Mouse (Mus musculus): Measurements from ENCODE around the gene Smurf1.
A peak's percentile ranks its signal among the peaks of the same experiment; 100 is the strongest.

Smurf1 gene

GRCm38 (mm10) chr5:144958271-144958670 lies 7.4 kb downstream of the Smurf1 start:
- no peak for DNase-seq (ENCODE audit: low read depth, low spot score)

DNA sequence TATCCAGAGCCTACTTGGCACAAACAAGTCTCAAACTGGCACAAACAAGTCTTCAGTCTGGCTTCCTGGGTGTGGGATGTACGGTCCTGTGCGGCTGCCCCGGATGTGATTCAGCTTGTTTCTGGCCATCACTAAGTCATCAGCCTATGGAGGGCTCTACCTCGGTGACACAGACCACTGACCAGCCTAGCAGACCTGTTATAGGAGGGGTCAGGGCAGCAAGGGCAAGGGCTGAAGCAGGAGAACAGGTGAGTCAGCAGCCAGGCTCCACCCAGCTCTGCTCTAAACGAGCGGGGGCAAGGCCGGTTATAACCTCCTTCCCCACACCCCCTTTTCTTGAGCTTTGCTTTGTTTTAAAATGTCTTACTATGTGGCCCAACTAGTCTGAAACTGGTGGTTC lies 11.2 kb downstream of the Smurf1 start:
- DNase-seq (ENCODE audit: low read depth, low spot score) = no peak

DNA sequence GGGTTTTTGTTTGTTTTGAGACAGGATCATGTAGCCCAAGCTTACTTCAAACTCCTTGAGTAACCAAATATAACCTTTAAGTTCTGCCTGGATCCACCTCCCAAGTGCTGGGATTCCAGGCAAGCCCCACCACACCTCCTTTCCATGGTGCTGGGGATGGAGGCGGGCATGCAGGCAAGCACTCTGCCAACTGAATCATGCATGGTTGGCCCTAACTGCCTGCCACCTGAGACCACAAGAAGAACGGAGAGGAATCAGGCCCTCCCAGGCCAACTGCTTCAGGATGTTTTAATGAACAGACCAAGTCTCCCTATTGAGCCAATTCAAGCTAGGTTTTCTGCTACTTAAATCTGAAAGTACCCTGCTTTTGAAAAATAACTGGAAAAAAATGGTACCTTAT lies 13.1 kb downstream of the Smurf1 start:
- no peak for DNase-seq (ENCODE audit: low read depth, low spot score)

- no peak for DNase-seq (ENCODE audit: low read depth, low spot score)
These were observed 15.1 kb downstream of the Smurf1 start for GRCm38 (mm10) chr5:144950428-144951051.

DNA sequence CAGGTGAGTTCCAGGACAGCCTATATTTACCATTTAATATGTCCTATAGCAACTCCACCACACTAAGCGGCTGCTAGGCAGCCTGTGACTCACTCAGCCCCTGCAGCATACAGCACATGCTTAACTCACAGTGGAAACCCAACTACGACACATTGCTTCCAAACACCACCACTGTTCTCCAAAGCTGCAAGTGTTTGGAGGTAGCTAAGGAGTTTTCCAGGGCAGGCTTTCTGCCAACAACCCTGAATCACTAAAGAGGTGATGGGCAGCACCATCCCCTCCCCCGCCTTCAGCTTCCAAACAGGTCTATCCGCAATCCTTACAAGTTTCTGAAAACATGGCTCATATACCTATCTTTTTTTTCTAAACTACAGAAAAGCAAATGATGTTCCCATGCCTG lies 15.8 kb downstream of the Smurf1 start:
- no peak for DNase-seq (ENCODE audit: low read depth, low spot score)

DNA sequence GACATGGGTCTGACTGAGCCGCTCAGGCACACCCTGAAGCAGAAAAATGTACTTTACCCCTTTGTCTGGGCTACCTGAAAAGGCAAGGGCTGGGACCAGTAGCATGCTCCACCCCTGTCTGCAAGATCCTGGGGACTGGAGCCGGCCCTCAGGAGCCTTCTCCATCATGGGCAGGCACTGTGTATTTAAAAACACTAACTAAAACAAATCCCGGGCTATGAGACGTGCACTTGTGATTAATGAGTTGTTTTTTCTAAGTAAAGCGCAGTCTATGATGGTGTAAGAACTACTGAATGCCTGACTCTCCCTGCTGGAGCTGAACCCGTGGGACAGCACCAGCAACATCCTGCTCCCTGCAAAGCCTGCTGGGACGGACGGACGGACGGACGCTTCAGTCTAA lies 17.2 kb downstream of the Smurf1 start:
- no peak for DNase-seq (ENCODE audit: low read depth, low spot score)

DNA sequence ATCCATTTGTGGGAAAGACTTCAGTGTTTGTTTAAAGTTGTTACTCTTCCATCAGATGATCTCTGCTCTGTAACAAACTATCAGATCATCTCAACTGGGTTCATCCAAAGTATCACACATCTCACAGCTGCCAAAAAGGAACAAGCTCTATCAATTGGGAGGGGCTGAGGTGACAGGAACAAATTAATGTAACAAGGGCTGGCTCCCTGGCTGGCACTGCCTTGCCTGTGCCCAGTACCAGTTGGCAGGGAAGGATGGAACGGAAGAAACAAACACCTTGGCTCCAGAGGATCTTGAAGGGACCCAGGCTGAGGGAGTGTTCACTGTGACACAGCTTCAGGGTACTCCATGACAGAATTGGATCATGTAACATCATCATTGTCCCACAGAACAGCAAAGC lies 17.6 kb downstream of the Smurf1 start:
- no peak for DNase-seq (ENCODE audit: low read depth, low spot score)

DNA sequence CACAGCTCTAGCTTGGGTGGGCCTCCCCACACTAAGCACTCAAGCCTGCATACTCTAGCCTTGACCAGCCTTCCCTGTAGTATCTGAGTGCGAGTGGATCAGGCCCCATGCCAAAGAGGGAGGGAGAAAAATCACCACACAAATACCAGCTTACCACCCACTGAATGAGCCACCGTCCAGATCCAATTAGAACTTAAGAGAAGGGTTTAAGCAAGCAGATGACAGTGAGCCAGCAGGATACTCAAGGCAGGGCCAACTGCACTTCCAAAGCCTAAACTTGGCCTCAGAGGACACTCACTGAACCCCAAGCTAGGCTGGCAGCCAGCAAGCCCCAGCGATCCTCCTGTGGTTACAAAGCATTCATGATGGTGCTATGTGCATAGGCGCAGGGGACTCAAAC lies 19.6 kb downstream of the Smurf1 start:
- no peak for DNase-seq (ENCODE audit: low read depth, low spot score)

DNA sequence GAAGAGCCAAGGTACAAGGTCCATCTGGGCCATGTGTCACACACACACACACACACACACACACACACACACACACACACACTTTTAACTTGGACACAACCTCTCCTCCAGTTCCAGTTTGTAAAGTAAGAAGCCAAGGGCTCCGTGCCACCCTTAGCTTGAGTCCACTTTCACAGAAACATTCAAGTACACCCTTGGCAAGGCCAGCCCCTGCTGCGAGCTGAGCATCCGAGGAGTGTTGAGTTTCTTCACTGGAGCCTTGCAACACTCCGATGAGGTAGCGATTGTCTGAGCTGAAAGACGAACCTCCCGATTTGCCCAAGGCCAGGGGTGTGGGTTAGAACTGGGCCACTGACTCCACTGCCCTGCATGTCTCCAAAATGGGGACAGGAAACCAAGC lies 20.7 kb downstream of the Smurf1 start:
- DNase-seq (ENCODE audit: low read depth, low spot score) = no peak

- no peak for DNase-seq (ENCODE audit: low read depth, low spot score)
These were observed 21.3 kb downstream of the Smurf1 start for GRCm38 (mm10) chr5:144944370-144944769.

DNA sequence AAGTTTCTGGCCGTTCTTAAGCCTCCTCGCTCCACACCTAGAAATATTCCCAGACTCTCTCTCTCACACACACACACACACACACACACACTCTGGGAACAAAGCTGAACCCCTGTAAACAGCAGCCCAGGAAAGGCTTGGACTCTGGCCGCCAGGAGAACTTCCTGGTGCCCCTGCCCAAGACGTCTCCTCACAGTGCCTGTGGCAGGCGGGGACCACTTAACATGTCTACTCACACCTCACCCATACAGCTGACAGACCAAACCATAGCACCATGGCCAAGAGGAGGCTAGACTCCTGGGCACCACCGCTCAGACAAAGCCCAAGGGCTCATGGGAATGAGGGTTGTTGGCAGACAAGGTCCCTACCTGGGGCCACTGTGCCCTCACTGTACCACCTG lies 22.3 kb downstream of the Smurf1 start:
- DNase-seq (ENCODE audit: low read depth, low spot score) = no peak

- DNase-seq (ENCODE audit: low read depth, low spot score) = no peak
These were observed 23.2 kb downstream of the Smurf1 start for GRCm38 (mm10) chr5:144942431-144942830.

GRCm38 (mm10) chr5:144940904-144941303 lies 24.7 kb downstream of the Smurf1 start:
- no peak for DNase-seq (ENCODE audit: low read depth, low spot score)

- DNase-seq (ENCODE audit: low read depth, low spot score) = peak; percentile 56
These were observed 28.3 kb downstream of the Smurf1 start for GRCm38 (mm10) chr5:144937304-144937703.

DNA sequence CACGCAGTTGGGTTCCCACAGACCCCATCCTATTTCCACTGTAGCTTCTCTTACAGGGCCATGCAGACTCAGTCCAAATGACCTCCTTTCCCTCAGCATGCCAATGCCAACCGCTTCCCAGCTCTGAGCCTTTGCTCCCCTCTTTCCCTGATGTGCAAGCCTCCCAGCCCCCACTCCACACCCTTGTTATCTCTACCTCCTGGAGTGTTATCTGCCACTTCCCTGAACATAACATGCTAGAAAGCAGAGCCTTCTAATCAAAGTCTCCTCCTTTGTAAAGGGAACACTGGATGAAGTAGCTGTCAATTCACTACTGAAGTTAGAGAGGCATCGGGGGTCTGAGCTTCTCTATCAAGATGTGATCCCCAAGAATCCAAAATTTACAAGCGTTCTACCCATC lies 32.2 kb downstream of the Smurf1 start:
- no peak for DNase-seq (ENCODE audit: low read depth, low spot score)

- DNase-seq (ENCODE audit: low read depth, low spot score) = no peak
These were observed 33.8 kb downstream of the Smurf1 start for GRCm38 (mm10) chr5:144931841-144932240.

DNA sequence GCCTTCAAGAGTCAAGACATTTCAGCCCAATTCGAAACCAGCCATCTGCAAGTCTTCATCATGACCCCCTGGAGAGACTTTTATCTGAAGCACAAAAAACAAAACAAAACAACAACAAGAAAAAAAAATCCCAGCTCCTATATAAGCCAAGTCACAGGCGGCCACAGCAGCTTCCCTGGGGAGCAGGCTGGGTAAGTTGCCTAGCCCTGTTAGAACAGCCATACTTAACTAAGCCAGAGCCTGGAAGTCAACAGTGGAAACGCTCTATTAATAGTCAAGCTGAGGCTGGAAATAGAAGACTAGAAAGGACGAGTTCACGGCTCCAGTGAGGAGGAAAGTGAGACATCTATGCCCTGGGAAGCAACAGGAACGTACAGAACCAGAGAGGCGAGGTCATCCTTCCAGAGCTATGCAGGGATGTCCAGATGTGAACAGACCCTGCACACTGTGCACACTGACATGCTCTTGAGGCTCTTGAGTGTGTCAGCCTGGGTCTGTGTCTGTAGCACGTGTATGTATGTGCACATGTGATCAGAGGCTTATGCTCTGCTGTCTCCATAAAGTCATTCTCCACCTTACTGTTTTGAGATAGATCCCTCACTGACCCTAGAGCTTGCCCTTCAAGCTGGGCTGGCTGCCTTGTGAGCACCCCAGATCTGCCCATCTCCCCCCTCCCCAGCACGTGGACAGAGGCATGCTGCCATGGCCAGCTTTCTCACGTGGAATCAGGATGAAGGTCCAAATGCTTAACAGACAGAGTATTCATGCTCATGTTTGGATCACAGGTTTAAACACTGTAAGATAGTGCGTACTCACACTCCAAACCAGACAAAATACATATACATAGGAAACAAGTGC lies 36.6 kb downstream of the Smurf1 start:
- no peak for DNase-seq (ENCODE audit: low read depth, low spot score)

GRCm38 (mm10) chr5:144926275-144926674 lies 39.4 kb downstream of the Smurf1 start:
- DNase-seq (ENCODE audit: low read depth, low spot score) = peak; percentile 46

DNA sequence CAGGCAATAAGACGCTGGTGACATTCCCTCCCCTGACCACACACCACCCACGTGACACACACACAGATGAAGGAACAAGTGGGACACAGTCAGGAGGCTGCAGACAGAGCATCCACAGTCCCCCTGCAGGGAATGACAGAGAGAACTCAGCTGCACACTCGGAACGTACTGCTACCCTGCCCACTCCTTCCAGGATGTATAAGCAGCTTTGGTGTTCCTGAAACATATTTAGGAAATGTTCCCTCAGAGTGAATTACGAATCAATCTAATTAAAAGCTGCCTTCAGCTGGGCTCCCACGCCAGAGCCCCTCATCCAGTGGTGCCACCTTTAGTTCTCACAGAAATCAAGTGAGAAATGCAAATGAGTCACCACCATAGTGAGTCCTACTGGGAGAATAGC lies 42.3 kb downstream of the Smurf1 start:
- DNase-seq (ENCODE audit: low read depth, low spot score) = no peak

- DNase-seq (ENCODE audit: low read depth, low spot score) = peak; percentile 62
These were observed 45.9 kb downstream of the Smurf1 start for GRCm38 (mm10) chr5:144919790-144920189.

DNA sequence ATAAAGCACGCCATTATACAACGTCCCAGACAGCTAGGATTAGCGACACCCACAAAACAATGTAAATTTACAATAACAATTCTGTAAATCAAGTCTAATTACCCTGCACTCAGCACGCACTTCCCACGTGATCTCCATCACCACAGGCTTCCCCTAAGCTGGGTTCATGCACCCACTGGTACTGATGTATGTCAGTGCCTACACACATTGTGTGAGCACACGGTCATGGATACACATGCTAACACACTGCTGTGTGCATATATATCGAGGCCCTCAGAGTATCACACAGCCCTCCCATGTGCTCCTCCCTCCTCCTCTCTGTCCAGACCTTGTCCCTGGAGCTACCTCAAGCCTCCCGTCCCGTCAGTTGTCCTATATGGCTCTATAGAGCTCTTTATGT lies 46.5 kb downstream of the Smurf1 start:
- DNase-seq (ENCODE audit: low read depth, low spot score) = no peak

DNA sequence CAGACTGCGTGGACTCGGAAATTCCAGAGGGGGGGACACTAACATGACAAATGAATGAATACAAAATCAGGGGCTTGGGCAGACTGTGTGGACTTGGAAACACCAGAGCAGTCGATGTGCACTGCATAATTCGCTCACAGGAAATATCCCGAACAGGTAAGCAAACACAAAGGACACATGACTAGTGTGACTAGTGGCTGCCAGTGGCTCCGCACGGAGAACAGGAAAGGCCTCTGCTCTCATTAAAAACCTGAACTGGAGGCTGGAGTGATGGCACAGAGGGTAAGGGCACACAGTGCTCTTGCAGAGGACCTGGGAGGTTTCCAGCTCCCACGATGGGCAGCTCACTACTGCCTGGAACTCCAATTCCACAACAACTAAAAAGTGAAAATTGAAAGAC lies 47.4 kb downstream of the Smurf1 start:
- no peak for DNase-seq (ENCODE audit: low read depth, low spot score)

GRCm38 (mm10) chr5:144917172-144917571 lies 48.5 kb downstream of the Smurf1 start:
- no peak for DNase-seq (ENCODE audit: low read depth, low spot score)
